Mouse (Mus musculus): Measurements from ENCODE around the gene Clec5a. TPM values are rescaled to one million over a fixed set of nuclear protein-coding genes. Genes with fewer than 3 reads are reported as not detected.
"Not testable (repeated sequence)": the region's sequence is repeated elsewhere in the genome, so short reads cannot be mapped to it uniquely, and the experiment has no call there.

Gene Clec5a
- 0.37 and 0.44 TPM in 2 replicates for polyA plus RNA-seq (2016; fragmentation: Nextera tagmentation; extraction: Ambion mirVana)

DNA sequence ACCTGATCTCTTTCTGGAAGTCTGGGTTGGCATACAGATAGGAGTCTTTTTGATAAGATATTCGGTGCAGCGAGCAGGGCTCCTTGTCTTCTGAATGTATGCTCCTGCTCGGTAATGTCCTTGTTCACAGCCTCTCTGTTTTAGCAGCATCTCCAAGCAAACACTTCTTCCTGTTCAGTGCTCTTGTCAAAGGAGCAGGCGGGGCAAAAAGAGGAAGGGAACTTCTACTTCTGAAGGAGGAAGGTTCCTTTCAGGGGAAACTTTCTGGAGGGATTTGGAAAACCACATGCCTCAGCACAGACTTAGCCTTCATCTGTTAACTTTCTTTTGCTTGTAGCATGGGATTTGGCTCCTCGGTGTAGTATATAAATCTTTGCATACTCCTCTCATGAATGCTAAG lies at the start of gene Clec5a:
TSS of gene Clec5a (minus strand) at position 177 of the 400 bp plus-strand sequence.
- Histone ChIP-seq H3K36me3 (replicated peaks) (no peaks in the 10 kb centered on the region), H3K9me3 (no peaks in the 10 kb centered on the region), H3K4me1 (no peaks in the 10 kb centered on the region), H3K4me3 (no peak within 1 kb of the TSS), H3K27me3 (replicated peaks; ENCODE audit: low read depth, poor library complexity, severe bottlenecking) (no peaks in the 10 kb centered on the region), H3K27ac (replicated peaks) (no peak within 1 kb of the TSS)
- no peak for DNase-seq (ENCODE audit: low spot score)
- 83% methylated on average over 5 of the region's 5 CpGs for WGBS

DNA sequence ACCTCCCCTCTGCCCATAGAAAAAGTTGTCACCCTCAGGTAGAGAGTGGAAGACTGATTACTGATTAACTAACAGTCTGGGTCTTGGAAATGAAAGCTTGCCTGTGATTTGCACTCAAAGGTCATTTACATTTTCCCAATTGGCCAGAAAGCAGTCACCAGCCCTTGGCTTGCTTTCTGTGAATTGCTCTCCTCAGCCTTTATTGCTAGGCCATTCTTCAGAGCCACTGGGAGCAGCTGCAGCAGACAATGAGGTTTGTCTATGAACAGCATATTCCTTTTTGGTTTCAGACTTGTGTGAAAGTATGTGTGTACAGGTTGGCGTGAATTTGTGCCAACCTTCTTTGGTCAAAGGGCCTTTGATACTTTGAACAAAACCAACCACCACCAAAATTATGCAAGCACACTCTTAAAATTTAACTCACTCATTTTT lies 49.0 kb upstream of the Clec5a start:
- Histone ChIP-seq H3K27ac (replicated peaks) (no peak overlapping the region), H3K36me3 (replicated peaks) (no peaks in the 10 kb centered on the region)
- 73% methylated on average over 1 of the region's 1 CpGs for WGBS

GRCm38 (mm10) chr6:40628406-40629000 lies 42.9 kb upstream of the Clec5a start, which contains the start of gene Mgam:
Gene Mgam, plus strand, starts transcription at chr6:40628831.
- no peaks in the 10 kb centered on the region for H3K27me3 ChIP-seq (replicated peaks; ENCODE audit: low read depth, poor library complexity, severe bottlenecking)
- no peaks in the 10 kb centered on the region for H3K9me3 ChIP-seq
- no peak within 1 kb of the TSS for H3K4me3 ChIP-seq
- H3K4me1 ChIP-seq, result no peaks in the 10 kb centered on the region
- no peak within 1 kb of the TSS for H3K27ac ChIP-seq (replicated peaks)
- no peak for DNase-seq (ENCODE audit: low spot score)
- WGBS, result 88% methylated on average over 8 of the region's 8 CpGs
- no peaks in the 10 kb centered on the region for H3K36me3 ChIP-seq (replicated peaks)

More for the DNA sequence above, 49.0 kb upstream of the Clec5a start:
- Histone ChIP-seq H3K9me3 (no peaks in the 10 kb centered on the region), H3K4me3 (no peak overlapping the region), H3K4me1 (no peaks in the 10 kb centered on the region), H3K27me3 (replicated peaks; ENCODE audit: low read depth, poor library complexity, severe bottlenecking) (no peaks in the 10 kb centered on the region)
- DNase-seq (ENCODE audit: low spot score), result no peak

DNA sequence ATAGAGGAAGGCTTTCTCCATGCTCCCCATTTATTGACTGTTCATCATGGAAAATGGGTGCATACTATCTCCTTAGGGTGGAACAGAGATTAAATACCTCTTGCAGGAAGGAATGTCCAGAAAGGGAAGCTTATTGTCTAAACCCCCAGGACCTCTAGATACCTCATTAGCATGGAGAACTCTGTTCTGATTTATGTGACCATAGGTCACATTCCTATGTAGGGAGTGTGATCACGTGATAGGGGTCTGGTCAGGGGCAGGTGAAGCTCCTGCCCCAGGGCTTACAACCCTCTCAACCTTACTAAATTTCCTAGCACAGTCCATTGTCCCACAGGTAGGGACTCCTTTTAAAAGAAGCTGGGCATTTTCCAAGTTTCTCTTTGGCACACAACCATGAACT lies 40.5 kb upstream of the Clec5a start:
- H3K4me1 ChIP-seq, result no peaks in the 10 kb centered on the region
- H3K27ac ChIP-seq (replicated peaks), result no peak overlapping the region
- no peaks in the 10 kb centered on the region for H3K9me3 ChIP-seq
- 58% methylated on average over 1 of the region's 1 CpGs for WGBS
- no peaks in the 10 kb centered on the region for H3K27me3 ChIP-seq (replicated peaks; ENCODE audit: low read depth, poor library complexity, severe bottlenecking)
- no peak for DNase-seq (ENCODE audit: low spot score)
- no peak overlapping the region for H3K4me3 ChIP-seq
- H3K36me3 ChIP-seq (replicated peaks), result no peaks in the 10 kb centered on the region

- Histone ChIP-seq H3K27ac (replicated peaks) (no peak overlapping the region), H3K4me3 (no peak overlapping the region), H3K27me3 (replicated peaks; ENCODE audit: low read depth, poor library complexity, severe bottlenecking) (no peaks in the 10 kb centered on the region), H3K4me1 (no peaks in the 10 kb centered on the region), H3K9me3 (no peaks in the 10 kb centered on the region), H3K36me3 (replicated peaks) (no peaks in the 10 kb centered on the region)
- WGBS, result 26% methylated on average over 2 of the region's 2 CpGs
- DNase-seq (ENCODE audit: low spot score), result peak; percentile 56
Observed at GRCm38 (mm10) chr6:40617965-40618364, 32.3 kb upstream of the Clec5a start.

DNA sequence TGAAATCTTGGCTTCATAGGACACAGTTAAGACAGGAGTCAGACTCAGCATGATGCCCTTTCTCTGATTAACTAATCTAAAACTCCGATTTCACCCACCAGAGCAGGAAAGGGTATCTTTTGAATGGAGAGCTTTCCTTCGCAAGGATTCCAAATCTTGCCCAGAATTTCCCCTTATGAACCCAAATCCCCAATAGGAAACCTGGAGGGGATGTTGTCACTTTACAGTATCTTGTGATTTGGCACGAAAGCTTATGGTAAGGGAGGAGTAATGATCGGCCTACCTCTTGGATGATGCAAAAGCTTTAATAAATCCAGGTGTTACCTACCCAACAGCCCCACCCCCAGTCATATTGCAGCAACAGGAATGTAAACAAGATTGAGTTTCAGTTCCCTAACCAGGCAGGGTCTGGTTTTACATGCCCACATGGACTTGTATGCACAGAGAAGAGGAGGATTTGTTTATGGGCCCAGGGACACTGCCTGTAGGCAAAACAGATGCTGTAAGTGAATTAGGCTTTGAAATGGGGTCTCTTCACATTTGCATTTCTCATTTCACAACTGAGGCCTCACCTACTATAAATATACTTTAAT lies 27.7 kb upstream of the Clec5a start, which contains the start of gene Tas2r138:
TSS of gene Tas2r138 (minus strand) at position 51 of the 593 bp plus-strand sequence.
- Histone ChIP-seq H3K36me3 (replicated peaks) (no peaks in the 10 kb centered on the region), H3K9me3 (no peaks in the 10 kb centered on the region), H3K4me1 (no peaks in the 10 kb centered on the region), H3K27ac (replicated peaks) (no peak within 1 kb of the TSS), H3K4me3 (no peak within 1 kb of the TSS), H3K27me3 (replicated peaks; ENCODE audit: low read depth, poor library complexity, severe bottlenecking) (no peaks in the 10 kb centered on the region)
- DNase-seq (ENCODE audit: low spot score), result no peak
- WGBS, result 88% methylated on average over 4 of the region's 4 CpGs

DNA sequence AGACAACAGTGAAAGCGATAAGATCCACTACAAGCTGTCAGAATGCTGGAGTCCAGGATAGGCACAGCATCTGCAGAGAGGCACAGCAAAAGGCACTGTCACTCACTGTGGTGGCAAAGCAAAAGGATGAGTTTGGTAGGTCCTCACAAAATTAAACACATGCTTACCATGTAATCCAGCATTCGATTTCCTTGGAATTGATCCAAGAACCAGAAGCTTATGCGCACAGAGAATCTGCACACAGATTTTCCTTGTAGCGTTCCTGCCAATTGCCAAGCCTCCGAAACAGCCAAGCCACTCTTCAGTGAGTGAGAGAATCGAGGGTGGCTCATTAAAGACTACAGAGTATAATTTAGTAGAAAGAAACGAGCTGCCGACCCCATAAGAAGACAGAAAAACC lies 24.6 kb upstream of the Clec5a start:
- DNase-seq (ENCODE audit: low spot score), result no peak
- Histone ChIP-seq H3K36me3 (replicated peaks) (no peaks in the 10 kb centered on the region), H3K4me1 (no peaks in the 10 kb centered on the region), H3K27me3 (replicated peaks; ENCODE audit: low read depth, poor library complexity, severe bottlenecking) (no peaks in the 10 kb centered on the region), H3K9me3 (no peaks in the 10 kb centered on the region), H3K4me3 (no peak overlapping the region), H3K27ac (replicated peaks) (no peak overlapping the region)
- WGBS, result 88% methylated on average over 8 of the region's 8 CpGs

- no peaks in the 10 kb centered on the region for H3K4me1 ChIP-seq
- H3K9me3 ChIP-seq, result no peaks in the 10 kb centered on the region
- H3K4me3 ChIP-seq, result no peak overlapping the region
- DNase-seq (ENCODE audit: low spot score), result no peak
- no peaks in the 10 kb centered on the region for H3K27me3 ChIP-seq (replicated peaks; ENCODE audit: low read depth, poor library complexity, severe bottlenecking)
- no peak overlapping the region for H3K27ac ChIP-seq (replicated peaks)
- H3K36me3 ChIP-seq (replicated peaks), result no peaks in the 10 kb centered on the region
Observed at GRCm38 (mm10) chr6:40607431-40607830, 21.8 kb upstream of the Clec5a start.

- WGBS, result 34% methylated on average over 4 of the region's 4 CpGs
- not testable (repeated sequence) for H3K27me3 ChIP-seq (replicated peaks; ENCODE audit: low read depth, poor library complexity, severe bottlenecking); DNase-seq (ENCODE audit: low spot score); H3K4me3 ChIP-seq; H3K27ac ChIP-seq (replicated peaks); H3K9me3 ChIP-seq; H3K4me1 ChIP-seq; H3K36me3 ChIP-seq (replicated peaks)
Observed at GRCm38 (mm10) chr6:40598546-40598945, 12.9 kb upstream of the Clec5a start.

- Histone ChIP-seq H3K4me3 (no peak overlapping the region), H3K27ac (replicated peaks) (no peak overlapping the region), H3K27me3 (replicated peaks; ENCODE audit: low read depth, poor library complexity, severe bottlenecking) (no peaks in the 10 kb centered on the region), H3K4me1 (no peaks in the 10 kb centered on the region), H3K36me3 (replicated peaks) (no peaks in the 10 kb centered on the region), H3K9me3 (no peaks in the 10 kb centered on the region)
- 72% methylated on average over 3 of the region's 3 CpGs for WGBS
- DNase-seq (ENCODE audit: low spot score), result no peak
Observed at GRCm38 (mm10) chr6:40594804-40595550, 9.4 kb upstream of the Clec5a start.

GRCm38 (mm10) chr6:40588346-40588745 lies 2.7 kb upstream of the Clec5a start:
- WGBS, result 89% methylated on average over 2 of the region's 2 CpGs
- H3K4me1 ChIP-seq, result no peaks in the 10 kb centered on the region
- H3K36me3 ChIP-seq (replicated peaks), result no peaks in the 10 kb centered on the region
- no peak overlapping the region for H3K4me3 ChIP-seq
- no peak overlapping the region for H3K27ac ChIP-seq (replicated peaks)
- H3K9me3 ChIP-seq, result no peaks in the 10 kb centered on the region
- DNase-seq (ENCODE audit: low spot score), result no peak
- H3K27me3 ChIP-seq (replicated peaks; ENCODE audit: low read depth, poor library complexity, severe bottlenecking), result no peaks in the 10 kb centered on the region

GRCm38 (mm10) chr6:40584336-40584735 lies 1.3 kb downstream of the Clec5a start:
- Histone ChIP-seq H3K27ac (replicated peaks) (no peak overlapping the region), H3K36me3 (replicated peaks) (no peaks in the 10 kb centered on the region), H3K27me3 (replicated peaks; ENCODE audit: low read depth, poor library complexity, severe bottlenecking) (no peaks in the 10 kb centered on the region), H3K9me3 (no peaks in the 10 kb centered on the region), H3K4me1 (no peaks in the 10 kb centered on the region), H3K4me3 (no peak overlapping the region)
- DNase-seq (ENCODE audit: low spot score), result no peak
- 92% methylated on average over 6 of the region's 6 CpGs for WGBS

DNA sequence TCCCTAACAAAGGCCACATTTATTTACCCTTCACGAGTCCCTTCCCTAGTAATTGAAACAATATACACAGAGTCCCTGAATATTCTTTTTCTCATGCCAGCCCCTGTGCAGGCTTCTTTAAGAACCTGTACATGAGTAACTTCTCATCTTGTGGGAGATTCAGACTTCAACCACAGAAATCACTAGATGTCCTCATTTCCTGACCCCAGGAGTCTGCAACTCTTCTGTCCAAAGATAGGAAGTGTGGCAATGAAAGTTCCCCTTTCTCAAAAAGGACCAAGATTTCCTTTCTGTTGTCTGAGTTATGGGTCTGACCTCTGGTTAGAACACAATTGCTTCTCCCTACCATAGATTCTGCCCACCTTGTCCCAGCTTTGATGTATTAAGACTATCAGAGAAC lies 9.3 kb downstream of the Clec5a start:
- H3K4me1 ChIP-seq, result no peaks in the 10 kb centered on the region
- H3K27ac ChIP-seq (replicated peaks), result no peak overlapping the region
- 78% methylated on average over 1 of the region's 1 CpGs for WGBS
- no peak overlapping the region for H3K4me3 ChIP-seq
- no peaks in the 10 kb centered on the region for H3K27me3 ChIP-seq (replicated peaks; ENCODE audit: low read depth, poor library complexity, severe bottlenecking)
- no peaks in the 10 kb centered on the region for H3K9me3 ChIP-seq
- no peaks in the 10 kb centered on the region for H3K36me3 ChIP-seq (replicated peaks)
- no peak for DNase-seq (ENCODE audit: low spot score)

Data from embryonic facial prominence, embryonic 10.5 days (tissue).